Mouse (Mus musculus) CD8-positive naive resting alpha-beta T cell, adult 57 days (primary cell): Measurements from ENCODE around the gene Aim2. TPM values are rescaled to one million over a fixed set of nuclear protein-coding genes. Genes with fewer than 3 reads are reported as not detected.

Source experiments
- total RNA-seq: library from RNA; stranded (reverse); gene quantifications from one replicate; pipeline ENCODE4 v1.2.4, GENCODE M21; 2023

The Aim2 gene
- 65.8 TPM for total RNA-seq

GRCm38 (mm10) chr1:173350372-173350957 is at the start of gene Aim2:
Gene Aim2 (plus strand): TSS chr1:173350879.

GRCm38 (mm10) chr1:173333312-173334253 is 17.1 kb upstream of the Aim2 start, which contains the start of gene Ackr1:
Gene Ackr1 (minus strand): TSS chr1:173333750.

GRCm38 (mm10) chr1:173367356-173368046 is 16.8 kb downstream of the Aim2 start, which contains the start of gene Cadm3:
Gene Cadm3 (minus strand): TSS chr1:173367695.

GRCm38 (mm10) chr1:173490812-173491480 is 140.3 kb downstream of the Aim2 start, which contains the start of gene Ifi206:
Gene Ifi206 (minus strand): TSS chr1:173491041.

Other genes with a start within 250 kb of the Aim2 start
- gene Olfr1408, start 213.5 kb upstream of the Aim2 start, total RNA-seq, result not detected
- not detected for gene Olfr1406, start 160.2 kb upstream of the Aim2 start, total RNA-seq
- not detected for gene Olfr218, start 153.1 kb upstream of the Aim2 start, total RNA-seq
- gene Olfr1404, start 138.5 kb upstream of the Aim2 start, total RNA-seq, result not detected
- gene Fcer1a, start 123.7 kb upstream of the Aim2 start, total RNA-seq, result not detected
- not detected for gene Olfr418, start 84.9 kb upstream of the Aim2 start, total RNA-seq
- gene Mptx2, start 73.1 kb upstream of the Aim2 start, total RNA-seq, result not detected
- gene Ackr1, start 17.1 kb upstream of the Aim2 start, total RNA-seq, result not detected
- gene Cadm3, start 16.8 kb downstream of the Aim2 start, total RNA-seq, result 0.15 TPM
- 132 TPM for gene Ifi206, start 140.2 kb downstream of the Aim2 start, total RNA-seq
- 55.3 TPM for gene Ifi214, start 185.1 kb downstream of the Aim2 start, total RNA-seq
- 206 TPM for gene Ifi213, start 248.4 kb downstream of the Aim2 start, total RNA-seq